Mouse (Mus musculus) testis, postnatal 14 days (tissue): ENCODE data around the gene Car14.
"Not testable (repeated sequence)": the region's sequence is repeated elsewhere in the genome, so short reads cannot be mapped to it uniquely, and the experiment has no call there.

Experiments used
- DNase-seq: peaks from one replicate; pipeline ENCODE4 v3.0.0; 2021; ENCODE audit warnings: low spot score

Car14 gene

GRCm38 (mm10) chr3:95904568-95904967, at the start of gene Car14:
Gene Car14 (minus strand): TSS chr3:95904691.
- DNase-seq = peak; percentile 34

- no peak for DNase-seq
Observed at GRCm38 (mm10) chr3:95953522-95953921, 49.0 kb upstream of the Car14 start.

DNA sequence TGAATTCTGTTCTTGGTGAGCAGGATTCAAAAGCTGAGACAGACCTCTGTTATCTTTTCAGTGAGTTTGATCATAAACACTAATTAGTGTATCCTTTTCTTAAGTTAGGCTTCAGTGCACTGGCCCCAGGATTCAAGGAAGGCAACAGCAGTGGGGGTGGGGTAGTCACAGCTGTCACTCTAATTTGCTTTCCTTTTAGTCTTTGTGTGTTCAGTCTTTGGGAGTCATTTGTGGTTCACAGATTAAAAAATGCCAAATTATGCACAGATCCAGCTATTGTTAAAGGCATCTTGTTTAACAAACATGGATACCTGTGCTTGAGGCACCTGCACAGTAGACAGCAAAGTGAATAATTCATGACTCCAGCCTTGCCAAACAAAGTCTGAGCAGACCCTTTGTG, 48.5 kb upstream of the Car14 start:
- no peak for DNase-seq

- DNase-seq = not testable (repeated sequence)
Observed at GRCm38 (mm10) chr3:95951566-95951965, 47.1 kb upstream of the Car14 start.

DNA sequence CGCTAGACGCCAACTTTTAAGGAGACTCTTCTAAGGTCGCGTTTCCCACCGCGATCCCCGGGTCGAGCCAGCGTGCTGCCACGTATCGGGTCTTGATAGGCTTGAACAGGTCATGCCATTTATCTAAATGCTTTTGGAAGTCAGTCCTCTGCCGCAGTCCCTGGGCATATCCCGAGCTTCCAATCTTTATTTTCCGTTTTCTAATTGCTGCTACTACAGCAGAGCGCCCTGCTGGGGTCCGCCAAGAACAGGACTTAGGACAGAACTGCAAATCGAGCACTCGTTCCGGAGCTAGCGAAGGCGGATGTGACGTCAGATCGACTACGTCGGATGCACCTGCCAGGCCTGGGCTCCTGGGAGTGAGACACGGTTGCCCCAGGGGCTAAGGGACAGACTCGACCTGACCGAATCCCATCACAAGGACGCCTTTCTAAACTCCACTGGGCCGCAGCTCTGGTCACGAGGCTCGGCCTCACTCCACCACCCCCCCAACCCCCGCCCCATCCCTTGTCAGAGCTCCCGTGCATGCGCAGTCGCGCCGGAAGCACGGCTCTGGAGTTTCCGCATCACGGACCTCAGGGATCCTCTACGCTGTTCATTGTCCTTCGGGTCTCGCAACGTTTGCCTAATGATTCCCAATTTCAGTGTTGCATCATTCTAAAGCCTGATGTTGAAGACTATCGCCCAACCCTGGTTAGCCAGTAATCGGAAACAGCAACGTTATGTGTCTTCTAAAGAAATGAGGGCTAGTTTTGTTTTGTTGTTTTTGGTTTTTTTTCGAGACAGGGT, 46.5 kb upstream of the Car14 start:
- peak; percentile 88 for DNase-seq

- no peak for DNase-seq
Observed at GRCm38 (mm10) chr3:95948325-95948724, 43.8 kb upstream of the Car14 start.

GRCm38 (mm10) chr3:95945731-95946240, 41.3 kb upstream of the Car14 start:
- no peak for DNase-seq

GRCm38 (mm10) chr3:95944742-95945141, 40.3 kb upstream of the Car14 start:
- DNase-seq = no peak

- DNase-seq = peak; percentile 64
Observed at GRCm38 (mm10) chr3:95943226-95943625, 38.7 kb upstream of the Car14 start.

GRCm38 (mm10) chr3:95942749-95943148, 38.3 kb upstream of the Car14 start:
- DNase-seq = no peak

DNA sequence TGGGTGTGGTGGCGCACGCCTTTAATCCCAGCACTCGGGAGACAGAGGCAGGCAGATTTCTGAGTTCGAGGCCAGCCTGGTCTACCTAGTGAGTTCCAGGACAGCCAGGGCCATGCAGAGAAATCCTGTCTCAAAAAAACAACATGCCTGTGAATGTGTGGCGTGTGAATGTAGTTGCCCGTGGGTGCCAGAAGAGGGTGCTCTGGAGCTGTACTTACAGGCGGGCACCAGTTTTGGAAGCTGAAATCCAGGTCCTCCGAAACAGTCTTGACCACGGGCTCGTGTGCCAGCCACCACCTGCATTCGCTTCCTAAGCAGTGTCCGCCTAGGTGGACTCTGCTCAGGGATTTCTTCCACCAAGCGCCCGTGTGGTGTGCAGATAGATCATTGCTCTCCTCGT, 34.3 kb upstream of the Car14 start:
- no peak for DNase-seq

- no peak for DNase-seq
Observed at GRCm38 (mm10) chr3:95938217-95938616, 33.7 kb upstream of the Car14 start.

GRCm38 (mm10) chr3:95934448-95934847, 30.0 kb upstream of the Car14 start:
- DNase-seq = no peak

DNA sequence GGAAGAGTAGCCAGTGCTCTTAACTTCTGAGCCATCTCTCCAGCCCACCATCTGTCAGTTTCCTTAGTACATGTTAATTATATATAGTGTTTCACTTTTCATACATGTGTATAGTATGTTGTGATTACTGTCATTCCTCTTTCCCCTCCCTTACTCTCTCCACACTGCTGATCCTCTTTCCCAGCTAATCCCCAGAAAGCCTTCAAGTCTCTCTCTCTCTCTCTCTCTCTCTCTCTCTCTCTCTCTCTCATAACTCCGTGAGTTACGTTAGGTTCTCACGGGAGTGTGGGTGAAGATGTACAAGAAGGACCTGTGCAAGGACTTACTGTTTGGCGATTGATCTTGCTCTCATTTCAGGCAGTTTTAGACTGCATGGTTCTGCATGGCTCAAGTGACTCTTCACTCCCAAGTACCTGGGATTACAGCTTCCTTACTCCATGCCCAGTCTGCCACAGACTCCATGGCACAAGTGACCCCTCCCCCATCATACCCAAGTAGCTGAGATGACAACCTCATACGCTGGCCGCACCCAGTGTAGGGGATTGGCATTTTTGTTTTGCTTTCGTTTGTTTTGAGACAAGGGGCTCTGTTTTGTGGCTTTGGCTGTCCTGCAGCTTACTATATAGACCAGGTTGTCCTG, 28.7 kb upstream of the Car14 start:
- no peak for DNase-seq

GRCm38 (mm10) chr3:95932566-95932965, 28.1 kb upstream of the Car14 start:
- DNase-seq = no peak

- no peak for DNase-seq
Observed at GRCm38 (mm10) chr3:95932157-95932556, 27.7 kb upstream of the Car14 start.

DNA sequence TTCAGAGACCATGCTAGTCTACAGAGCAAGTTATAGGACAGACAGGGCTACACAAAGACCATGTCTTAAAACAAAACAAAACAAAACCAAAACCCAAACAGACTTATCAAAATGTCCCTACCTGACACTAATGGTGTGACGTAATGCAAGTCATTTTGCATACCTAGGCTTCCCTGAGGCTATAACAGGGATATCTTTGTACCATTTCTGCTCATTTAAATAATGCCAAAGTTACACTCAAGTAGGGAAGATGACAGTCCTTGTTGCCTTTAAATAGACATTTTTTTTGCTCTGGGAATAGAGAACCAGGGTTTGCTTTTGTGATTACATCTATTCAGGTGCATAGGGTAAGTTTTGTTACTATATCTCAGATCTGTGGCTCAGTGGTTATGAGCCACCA, 27.0 kb upstream of the Car14 start:
- DNase-seq = no peak

GRCm38 (mm10) chr3:95930471-95930789, 25.9 kb upstream of the Car14 start:
- DNase-seq = no peak

GRCm38 (mm10) chr3:95929581-95930470, 25.3 kb upstream of the Car14 start:
- DNase-seq = peak; percentile 66

DNA sequence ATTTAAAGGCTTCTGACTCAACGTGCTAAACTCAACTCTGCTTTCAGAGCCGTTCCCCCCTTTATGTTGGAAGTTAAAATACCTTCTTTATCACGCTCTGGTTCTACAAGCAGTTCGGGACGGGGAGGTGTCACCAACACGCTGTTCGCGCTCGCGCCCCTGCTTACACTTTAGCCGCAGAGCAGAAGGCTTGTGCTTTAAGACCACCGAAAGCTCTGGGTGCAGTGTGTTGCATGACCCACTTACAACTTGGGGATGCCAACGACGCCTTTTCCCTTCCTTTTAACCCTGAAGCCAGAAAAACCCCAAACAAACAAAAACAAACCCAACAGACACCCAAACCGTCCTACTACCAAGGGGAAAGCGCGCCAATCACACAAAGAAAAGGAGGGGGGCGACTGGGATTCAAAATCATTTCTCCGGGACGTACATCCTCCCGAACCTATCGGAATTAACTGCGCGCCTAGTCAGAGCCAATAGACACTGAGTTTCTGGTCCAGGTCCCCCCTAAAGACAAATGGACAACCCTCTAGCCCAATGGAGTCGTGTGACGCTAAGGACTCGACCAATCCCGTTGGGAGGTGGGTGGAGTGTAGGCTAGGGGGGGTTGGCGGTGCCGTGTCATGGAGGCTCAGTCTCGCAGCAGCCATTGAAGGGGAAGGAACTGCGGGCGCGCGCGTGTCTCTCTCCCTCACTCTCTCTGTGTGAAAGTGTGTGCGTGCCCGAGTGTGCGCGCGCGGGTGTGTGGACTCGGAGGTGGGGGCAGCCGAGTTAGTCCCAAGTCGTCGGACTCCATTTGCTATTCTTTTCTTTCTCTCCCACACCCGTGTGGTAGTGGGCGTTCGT, 24.4 kb upstream of the Car14 start, which contains the start of gene Anp32e:
Anp32e (plus strand) TSS at position 589 of the 846 bp plus-strand sequence.
- peak; percentile 97 for DNase-seq

DNA sequence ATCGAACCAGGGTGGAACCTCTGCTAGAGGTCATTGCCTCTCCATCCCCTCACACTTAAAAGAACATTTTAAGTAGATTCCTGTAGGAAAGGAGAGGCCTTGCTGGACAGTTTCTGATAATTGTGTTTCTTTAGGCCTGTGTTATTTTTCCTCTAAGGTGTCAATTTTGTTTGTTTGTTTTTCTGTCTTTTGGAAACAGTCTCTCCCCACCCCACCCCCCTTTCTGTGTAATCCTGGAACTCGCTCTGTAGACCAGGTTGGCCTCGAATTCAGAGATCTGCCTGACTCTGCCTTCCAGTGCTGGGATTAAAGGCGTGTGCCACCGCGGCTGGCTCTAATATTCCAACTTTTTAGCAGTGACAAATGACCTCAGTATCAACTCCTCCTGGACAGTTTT, 23.8 kb upstream of the Car14 start:
- no peak for DNase-seq

- DNase-seq = no peak
Observed at GRCm38 (mm10) chr3:95925087-95925486, 20.6 kb upstream of the Car14 start.
